Mouse (Mus musculus) liver, adult 2 months (tissue): ENCODE data around the gene Gm11554.

Experiments used
- CTCF ChIP-seq: fragments of 200-500 bp; IDR thresholded peaks from 2 replicates; pipeline ENCODE4 v1.5.1; 2011; ENCODE audit warnings: low read depth, low read length, control low read depth
- POLR2A ChIP-seq: fragments of 200-500 bp; IDR thresholded peaks from 2 replicates; pipeline ENCODE4 v1.6.1; 2011; ENCODE audit warnings: low read length, control low read depth; ENCODE audit not compliant: insufficient read depth; ENCODE audit errors: extremely low read depth

GRCm38 (mm10) chr11:99758877-99759276 is 45.4 kb downstream of the Gm11554 start:
- TF ChIP-seq CTCF = no peak
- TF ChIP-seq POLR2A = no peak
